Mouse (Mus musculus) MEL (cell line): ENCODE results near the gene Deaf1. TPM values are rescaled to one million over a fixed set of nuclear protein-coding genes. Genes with fewer than 3 reads are reported as not detected.

Source experiments
- DNase-seq: peaks from one replicate; pipeline ENCODE4 v3.0.0; 2011; ENCODE audit warnings: low read depth, low spot score
- H3K27ac ChIP-seq: 2 replicates; pipeline ENCODE4 v1.5.1; 2012; ENCODE audit warnings: low read depth, mild to moderate bottlenecking, control low read depth, low read length, moderate library complexity; ENCODE audit not compliant: control insufficient read depth
- H3K27me3 ChIP-seq, 2 experiments: fragments of 150-350 bp in 1 of 2; sonication (generic) in 1 of 2; 2 replicates each; pipeline ENCODE4 v1.6.1; 2012; ENCODE audit warnings: low read length in 2 of 2, mild to moderate bottlenecking in 2 of 2, improper control_type of control experiment in 1 of 2, moderate library complexity in 1 of 2; ENCODE audit not compliant: insufficient read depth in 2 of 2, control insufficient read depth in 1 of 2
- H3K36me3 ChIP-seq, 2 experiments: 2 replicates each; pipeline ENCODE4 v1.6.1; 2012 to 2014; ENCODE audit warnings: low read length in 2 of 2, improper control_type of control experiment in 1 of 2, inconsistent platforms in 1 of 2, mild to moderate bottlenecking in 1 of 2; ENCODE audit not compliant: insufficient read depth in 2 of 2, control insufficient read depth in 1 of 2
- H3K4me1 ChIP-seq, 2 experiments: fragments of 150-350 bp in 1 of 2; sonication (generic) in 1 of 2; 2 replicates each; pipeline ENCODE4 v1.6.1; 2012; ENCODE audit warnings: low read length in 2 of 2, improper control_type of control experiment in 1 of 2, mild to moderate bottlenecking in 1 of 2; ENCODE audit not compliant: insufficient read depth in 2 of 2, control insufficient read depth in 1 of 2
- H3K4me3 ChIP-seq, 2 experiments: fragments of 150-350 bp in 1 of 2; sonication (generic) in 1 of 2; 2 replicates each; pipeline ENCODE4 v1.5.1; 2012; ENCODE audit warnings: low read depth in 2 of 2, low read length in 2 of 2, mild to moderate bottlenecking in 2 of 2, moderate library complexity in 2 of 2, control low read depth in 1 of 2, improper control_type of control experiment in 1 of 2; ENCODE audit not compliant: control insufficient read depth in 1 of 2, insufficient read depth in 1 of 2
- H3K79me2 ChIP-seq: 2 replicates; pipeline ENCODE4 v1.6.1; 2012; ENCODE audit warnings: mild to moderate bottlenecking, low read length, moderate library complexity; ENCODE audit not compliant: control insufficient read depth, poor library complexity, insufficient read depth
- H3K9ac ChIP-seq: 2 replicates; pipeline ENCODE4 v1.6.1; 2012; ENCODE audit warnings: low read depth, mild to moderate bottlenecking, control low read depth, low read length, moderate library complexity; ENCODE audit not compliant: control insufficient read depth, poor library complexity, severe bottlenecking
- H3K9me3 ChIP-seq: fragments of 150-350 bp; sonication (generic); replicated peaks from 2 replicates; pipeline ENCODE4 v1.6.1; 2012; ENCODE audit warnings: mild to moderate bottlenecking, low read length, improper control_type of control experiment, moderate library complexity; ENCODE audit not compliant: insufficient read depth
- CHD1 ChIP-seq: IDR thresholded peaks from 2 replicates; pipeline ENCODE4 v1.6.1; 2012; ENCODE audit warnings: low read depth, mild to moderate bottlenecking, inconsistent platforms, low read length, improper control_type of control experiment
- CHD2 ChIP-seq: IDR thresholded peaks from 2 replicates; pipeline ENCODE4 v1.6.1; 2011; ENCODE audit warnings: low read length, improper control_type of control experiment
- EP300 ChIP-seq, 2 experiments: IDR thresholded peaks; 2 replicates each; pipeline ENCODE4 v1.6.1; 2011; ENCODE audit warnings: improper control_type of control experiment in 2 of 2, low read length in 2 of 2, low read depth in 1 of 2, mild to moderate bottlenecking in 1 of 2
- HCFC1 ChIP-seq: IDR thresholded peaks from 2 replicates; pipeline ENCODE4 v1.6.1; 2012; ENCODE audit warnings: low read depth, mild to moderate bottlenecking, inconsistent platforms, low read length, improper control_type of control experiment, moderate library complexity
- KAT2A ChIP-seq: conservative IDR thresholded peaks from 2 replicates; pipeline ENCODE4 v1.6.1; 2012; ENCODE audit warnings: low read depth, low read length, improper control_type of control experiment, inconsistent platforms
- MAX ChIP-seq: IDR thresholded peaks from 2 replicates; pipeline ENCODE4 v1.6.1; 2011; ENCODE audit warnings: low read length, improper control_type of control experiment
- MAZ ChIP-seq: IDR thresholded peaks from 2 replicates; pipeline ENCODE4 v1.6.1; 2012; ENCODE audit warnings: low read depth, mild to moderate bottlenecking, inconsistent platforms, low read length, improper control_type of control experiment
- MYC ChIP-seq: IDR thresholded peaks from 2 replicates; pipeline ENCODE4 v1.6.1; 2011; ENCODE audit warnings: low read depth, mild to moderate bottlenecking, low read length, improper control_type of control experiment, moderate library complexity
- NELFE ChIP-seq: IDR thresholded peaks from 2 replicates; pipeline ENCODE4 v1.6.1; 2011; ENCODE audit warnings: low read depth, low read length, improper control_type of control experiment
- POLR2AphosphoS2 ChIP-seq: IDR thresholded peaks from 2 replicates; pipeline ENCODE4 v1.6.1; 2011; ENCODE audit warnings: low read length, improper control_type of control experiment
- POLR2AphosphoS5 ChIP-seq: IDR thresholded peaks from 2 replicates; pipeline ENCODE4 v1.6.1; 2012; ENCODE audit warnings: low read depth, borderline replicate concordance, mild to moderate bottlenecking, inconsistent platforms, low read length, moderate library complexity, mixed read lengths
- SMC3 ChIP-seq: IDR thresholded peaks from 2 replicates; pipeline ENCODE4 v1.6.1; 2011; ENCODE audit warnings: low read depth, low read length, improper control_type of control experiment
- TAL1 ChIP-seq: IDR thresholded peaks from 2 replicates; pipeline ENCODE4 v1.6.1; 2012; ENCODE audit warnings: mild to moderate bottlenecking, inconsistent platforms, low read length, moderate library complexity, mixed read lengths
- TBP ChIP-seq: IDR thresholded peaks from 2 replicates; pipeline ENCODE4 v1.8.0; 2011; ENCODE audit warnings: low read depth, low read length, improper control_type of control experiment
- USF2 ChIP-seq, 2 experiments: IDR thresholded peaks; 2 replicates each; pipeline ENCODE4 v1.6.1; 2011 to 2012; ENCODE audit warnings: improper control_type of control experiment in 2 of 2, low read length in 2 of 2, borderline replicate concordance in 1 of 2, inconsistent platforms in 1 of 2, low read depth in 1 of 2, mild to moderate bottlenecking in 1 of 2; ENCODE audit not compliant: insufficient read depth in 1 of 2
- ZC3H11A ChIP-seq: IDR thresholded peaks from 2 replicates; pipeline ENCODE4 v1.6.1; 2012; ENCODE audit warnings: low read depth, mild to moderate bottlenecking, inconsistent platforms, low read length, improper control_type of control experiment
- ZKSCAN1 ChIP-seq: IDR thresholded peaks from 2 replicates; pipeline ENCODE4 v1.6.1; 2012; ENCODE audit warnings: low read depth, mild to moderate bottlenecking, inconsistent platforms, low read length, improper control_type of control experiment, moderate library complexity
- polyA plus RNA-seq, 2 experiments: library from polyadenylated mRNA; stranded (reverse) in 1 of 2; unstranded in 1 of 2; fragments of >175 nt in 1 of 2; fragments of >200 nt in 1 of 2; gene quantifications; 2 replicates each; pipeline versions ENCODE4 v1.2.1 to v1.2.4; 2012; ENCODE audit warnings: low replicate concordance in 2 of 2, low read depth in 1 of 2; ENCODE audit not compliant: insufficient read length in 2 of 2, insufficient read depth in 1 of 2, missing spikeins in 1 of 2
- total RNA-seq: library from RNA; depleted of rRNA; stranded (reverse); fragments of 300-350 nt; gene quantifications from 2 replicates; pipeline ENCODE4 v1.2.3, GENCODE M21; 2012

The Deaf1 gene
- total and polyA plus RNA-seq, 3 experiments, result 13.2 to 91.1 TPM; not detected in 1

DNA sequence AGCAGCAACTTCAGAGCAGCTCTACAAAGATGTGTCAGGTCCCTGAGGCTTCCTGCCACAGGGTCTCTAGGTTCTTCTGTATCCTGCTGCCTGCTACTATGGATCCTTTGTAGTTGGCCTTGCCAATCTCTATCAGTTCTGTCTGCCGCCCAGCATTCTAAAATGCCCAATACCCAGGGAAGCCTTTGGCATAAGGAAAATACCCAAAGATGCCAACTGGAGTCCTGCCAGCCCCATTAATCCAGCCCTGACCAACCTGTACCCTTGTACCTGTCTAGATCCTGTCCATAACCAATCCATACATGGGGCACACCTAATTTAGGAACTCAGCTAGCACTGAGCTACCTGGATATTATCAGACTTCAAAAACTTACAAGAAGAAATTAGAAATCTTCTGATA lies 2.8 kb downstream of the Deaf1 start:
- peaks cover 4 to 19% of the 10 kb centered on the region in 2 experiments; a peak in 3 of 4 replicates for H3K4me1 ChIP-seq
- no peak for DNase-seq

DNA sequence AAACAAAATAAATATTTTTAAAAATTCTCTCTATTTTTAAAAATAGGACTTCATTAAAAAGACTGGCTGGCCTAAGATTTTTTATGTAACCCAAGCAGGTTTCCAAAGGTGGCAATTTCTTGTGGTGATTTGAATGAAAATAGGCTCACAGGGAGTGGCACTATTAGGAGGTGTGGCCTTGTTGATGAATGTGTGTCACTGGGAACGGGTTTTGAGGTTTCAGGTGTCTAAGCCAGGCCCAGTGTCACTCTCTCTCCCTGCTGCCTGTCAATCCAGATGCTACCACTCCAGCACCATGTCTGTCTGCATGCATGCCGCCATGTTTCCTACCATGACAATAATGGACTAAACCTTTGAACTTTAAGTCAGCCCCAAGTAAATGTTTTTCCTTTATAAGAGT lies 8.0 kb downstream of the Deaf1 start:
- no peaks in the 10 kb centered on the region for H3K9me3 ChIP-seq
- no peak overlapping the region for H3K4me3 ChIP-seq
- no peak overlapping the region for H3K27ac ChIP-seq
- TF ChIP-seq ZC3H11A (no peak), POLR2AphosphoS5 (no peak), EP300 (IDR thresholded peaks at IDR 0.05; ENCODE audit: low read depth in 1 of 2, low read length in 2 of 2) (no peak), KAT2A (no peak), TBP (no peak), NELFE (no peak), MYC (no peak), POLR2AphosphoS2 (no peak), MAZ (no peak), ZKSCAN1 (no peak), CHD1 (no peak), TAL1 (no peak), MAX (no peak), USF2 (IDR thresholded peaks at IDR 0.05; ENCODE audit: borderline replicate concordance in 1 of 2, insufficient read depth in 1 of 2, low read depth in 1 of 2, low read length in 2 of 2) (no peak), CHD2 (no peak)
- H3K4me1 ChIP-seq, result no peaks in the 10 kb centered on the region; a peak in 1 of 4 replicates
- H3K9ac ChIP-seq, result no peak overlapping the region
- H3K36me3 ChIP-seq, result peaks cover 0 to 33% of the 10 kb centered on the region in 2 experiments; a peak in 3 of 4 replicates
- H3K79me2 ChIP-seq, result no peaks in the 10 kb centered on the region; the same call in 1 of the 2 replicates
- H3K27me3 ChIP-seq, result no peaks in the 10 kb centered on the region
- DNase-seq, result no peak

More for the DNA sequence above, 2.8 kb downstream of the Deaf1 start:
- TF ChIP-seq HCFC1, result no peak
- no peak for TF ChIP-seq SMC3
- Histone ChIP-seq H3K79me2 (peaks cover 14% of the 10 kb centered on the region), H3K4me3 (no peak overlapping the region), H3K36me3 (peaks cover 12 to 17% of the 10 kb centered on the region in 2 experiments), H3K9me3 (no peaks in the 10 kb centered on the region), H3K27me3 (no peaks in the 10 kb centered on the region), H3K9ac (no peak overlapping the region), H3K27ac (no peak overlapping the region)
